In genomic region chr7:56421946-56422345, GRCm38 (mm10) we compare ENCODE assay signal across 8 mouse cellular contexts.
DNase-seq lines count a peak whose midpoint lies in the region.

No protein-coding gene starts in this region.

- peak; percentile 3 to 39 for DNase-seq in adrenal gland, adult (ENCODE audit: inconsistent age in 2 of 2, low spot score in 1 of 2)
- no peak for DNase-seq in adrenal gland, postnatal 4 days (ENCODE audit: low spot score in 2 of 2)
- peak; percentile 52 to 63 for DNase-seq in right cerebral cortex, adult 2 months (ENCODE audit: low spot score in 2 of 2)
- DNase-seq in right cerebral cortex, postnatal 14 days, result no peak
- DNase-seq in layer of hippocampus, adult 11-12 months (ENCODE audit: low spot score), result peak; percentile 67
- peak; percentile 45 for DNase-seq in right cerebral cortex, postnatal 36 days (ENCODE audit: low spot score in 2 of 2)
- no peak for DNase-seq in ovary, postnatal 14 days (ENCODE audit: low spot score)
- DNase-seq in urinary bladder, postnatal 25 days (ENCODE audit: low spot score), result no peak

Comparison
In these comparisons a context has a peak if more than half of its experiments do, and no peak if none do; other contexts are left out.
1. DNase-seq: peak in adrenal gland, adult (2 of 2), right cerebral cortex, adult 2 months (2 of 2), layer of hippocampus, adult 11-12 months (single experiment) and right cerebral cortex, postnatal 36 days (2 of 2); none in adrenal gland, postnatal 4 days (0 of 2), right cerebral cortex, postnatal 14 days (single experiment), ovary, postnatal 14 days (single experiment) and urinary bladder, postnatal 25 days (single experiment).